Mouse (Mus musculus): ENCODE results near the gene Zkscan5. TPM values are rescaled to one million over a fixed set of nuclear protein-coding genes. Genes with fewer than 3 reads are reported as not detected.
"Not testable (repeated sequence)": the region's sequence is repeated elsewhere in the genome, so short reads cannot be mapped to it uniquely, and the experiment has no call there.

Zkscan5 gene
- polyA plus RNA-seq, 2 experiments = 2.1 to 2.9 TPM

- DNase-seq (ENCODE audit: low read depth in 3 of 3, low spot score in 3 of 3) (no peak), ATAC-seq (ENCODE audit: insufficient read depth) (no peak)
- Histone ChIP-seq H3K4me2 (ENCODE audit: low read depth) (no peak overlapping the region), H3K9ac (replicated peaks) (no peak overlapping the region), H3K36me3 (replicated peaks; ENCODE audit: control insufficient read depth, insufficient read depth, low read depth) (no peaks in the 10 kb centered on the region; the same call in 1 of the 2 replicates), H3K4me3 (ENCODE audit: insufficient read depth in 1 of 2, low read depth in 2 of 2, low read length in 2 of 2) (no peak overlapping the region), H3K27ac (no peak overlapping the region), H3K9me3 (ENCODE audit: control insufficient read depth, low read length) (no peaks in the 10 kb centered on the region), H3K4me1 (replicated peaks; ENCODE audit: control insufficient read depth in 2 of 2, insufficient read depth in 2 of 2, low read length in 1 of 2) (peaks cover 6 to 9% of the 10 kb centered on the region in 2 experiments; a peak in 3 of 4 replicates), H3K27me3 (ENCODE audit: control insufficient read depth, insufficient read depth, low read length) (no peaks in the 10 kb centered on the region)
- WGBS (ENCODE audit: insufficient replicate concordance) = 30% methylated on average over 2 of the region's 2 CpGs
- TF ChIP-seq CTCF (IDR thresholded peaks at IDR 0.05; ENCODE audit: low read depth) (no peak), EP300 (IDR thresholded peaks at IDR 0.05; ENCODE audit: low read depth) (no peak)
Measured at GRCm38 (mm10) chr5:145226453-145226852, 22.1 kb downstream of the Zkscan5 start.

GRCm38 (mm10) chr5:145229283-145229682 lies 24.9 kb downstream of the Zkscan5 start:
- H3K27me3 ChIP-seq (ENCODE audit: control insufficient read depth, insufficient read depth, low read length); H3K9ac ChIP-seq (replicated peaks); H3K27ac ChIP-seq; H3K4me1 ChIP-seq (replicated peaks; ENCODE audit: control insufficient read depth in 2 of 2, insufficient read depth in 2 of 2, low read length in 1 of 2); H3K4me2 ChIP-seq (ENCODE audit: low read depth); ATAC-seq (ENCODE audit: insufficient read depth); DNase-seq (ENCODE audit: low read depth in 3 of 3, low spot score in 3 of 3); H3K36me3 ChIP-seq (replicated peaks; ENCODE audit: control insufficient read depth, insufficient read depth, low read depth); H3K4me3 ChIP-seq (ENCODE audit: insufficient read depth in 1 of 2, low read depth in 2 of 2, low read length in 2 of 2); H3K9me3 ChIP-seq (ENCODE audit: control insufficient read depth, low read length): not testable (repeated sequence)
- 71% methylated on average over 6 of the region's 6 CpGs for WGBS (ENCODE audit: insufficient replicate concordance)

GRCm38 (mm10) chr5:145230641-145231040 lies 26.3 kb downstream of the Zkscan5 start:
- peak overlapping the region; percentile 67 for H3K4me2 ChIP-seq (ENCODE audit: low read depth)
- TF ChIP-seq CTCF (IDR thresholded peaks at IDR 0.05; ENCODE audit: low read depth) (no peak), EP300 (IDR thresholded peaks at IDR 0.05; ENCODE audit: low read depth) (no peak)
- H3K27ac ChIP-seq = peak overlapping the region; percentile 92; the same call in 1 of the 2 replicates
- peak overlapping the region in 1 of 2 experiments; percentile 100; a peak in 2 of 4 replicates for H3K4me3 ChIP-seq (ENCODE audit: insufficient read depth in 1 of 2, low read depth in 2 of 2, low read length in 2 of 2)
- 76% methylated on average over 4 of the region's 4 CpGs for WGBS (ENCODE audit: insufficient replicate concordance)
- H3K9ac ChIP-seq (replicated peaks) = peak overlapping the region; percentile 99; the same call in 1 of the 2 replicates
- peaks cover 22% of the 10 kb centered on the region for H3K36me3 ChIP-seq (replicated peaks; ENCODE audit: control insufficient read depth, insufficient read depth, low read depth)
- no peaks in the 10 kb centered on the region for H3K9me3 ChIP-seq (ENCODE audit: control insufficient read depth, low read length)
- ATAC-seq (ENCODE audit: insufficient read depth) (no peak), DNase-seq (ENCODE audit: low read depth in 3 of 3, low spot score in 3 of 3) (no peak)
- peaks cover 7 to 9% of the 10 kb centered on the region in 2 experiments; a peak in 3 of 4 replicates for H3K4me1 ChIP-seq (replicated peaks; ENCODE audit: control insufficient read depth in 2 of 2, insufficient read depth in 2 of 2, low read length in 1 of 2)
- no peaks in the 10 kb centered on the region for H3K27me3 ChIP-seq (ENCODE audit: control insufficient read depth, insufficient read depth, low read length)

- peak within 1 kb of the TSS; percentile 67 for H3K4me2 ChIP-seq (ENCODE audit: low read depth)
- peaks cover 27% of the 10 kb centered on the region for H3K36me3 ChIP-seq (replicated peaks; ENCODE audit: control insufficient read depth, insufficient read depth, low read depth)
- DNase-seq (ENCODE audit: low read depth in 3 of 3, low spot score in 3 of 3) (peak; percentile 92 to 95 (median 92)), ATAC-seq (ENCODE audit: insufficient read depth) (peak; percentile 98)
- H3K4me1 ChIP-seq (replicated peaks; ENCODE audit: control insufficient read depth in 2 of 2, insufficient read depth in 2 of 2, low read length in 1 of 2) = peaks cover 6 to 9% of the 10 kb centered on the region in 2 experiments; a peak in 3 of 4 replicates
- no peaks in the 10 kb centered on the region for H3K27me3 ChIP-seq (ENCODE audit: control insufficient read depth, insufficient read depth, low read length)
- H3K27ac ChIP-seq = peak within 1 kb of the TSS; percentile 92
- WGBS (ENCODE audit: insufficient replicate concordance) = under 1% methylated on average over 42 of the region's 42 CpGs
- TF ChIP-seq EP300 (IDR thresholded peaks at IDR 0.05; ENCODE audit: low read depth) (peak; percentile 16; the same call in 1 of the 2 replicates), CTCF (IDR thresholded peaks at IDR 0.05; ENCODE audit: low read depth) (no peak)
- H3K9ac ChIP-seq (replicated peaks) = peak within 1 kb of the TSS; percentile 99
- peak within 1 kb of the TSS; percentile 92 to 100 for H3K4me3 ChIP-seq (ENCODE audit: insufficient read depth in 1 of 2, low read depth in 2 of 2, low read length in 2 of 2)
- no peaks in the 10 kb centered on the region for H3K9me3 ChIP-seq (ENCODE audit: control insufficient read depth, low read length)
Measured at GRCm38 (mm10) chr5:145231367-145231871, 27.1 kb downstream of the Zkscan5 start, which contains the start of gene Zfp655. Gene Zfp655, plus strand, starts transcription at chr5:145231715.

GRCm38 (mm10) chr5:145231893-145232411 lies 27.6 kb downstream of the Zkscan5 start:
- peak; percentile 64 for ATAC-seq (ENCODE audit: insufficient read depth)
- H3K9me3 ChIP-seq (ENCODE audit: control insufficient read depth, low read length) = no peaks in the 10 kb centered on the region
- peak overlapping the region; percentile 99 for H3K9ac ChIP-seq (replicated peaks)
- no peaks in the 10 kb centered on the region for H3K27me3 ChIP-seq (ENCODE audit: control insufficient read depth, insufficient read depth, low read length)
- H3K4me2 ChIP-seq (ENCODE audit: low read depth) = peak overlapping the region; percentile 67
- peaks cover 6 to 9% of the 10 kb centered on the region in 2 experiments; a peak in 3 of 4 replicates for H3K4me1 ChIP-seq (replicated peaks; ENCODE audit: control insufficient read depth in 2 of 2, insufficient read depth in 2 of 2, low read length in 1 of 2)
- DNase-seq (ENCODE audit: low read depth in 3 of 3, low spot score in 3 of 3) = peak in 1 of 3 experiments; percentile 27
- TF ChIP-seq EP300 (IDR thresholded peaks at IDR 0.05; ENCODE audit: low read depth) (no peak), CTCF (IDR thresholded peaks at IDR 0.05; ENCODE audit: low read depth) (no peak)
- H3K36me3 ChIP-seq (replicated peaks; ENCODE audit: control insufficient read depth, insufficient read depth, low read depth) = peaks cover 29% of the 10 kb centered on the region
- WGBS (ENCODE audit: insufficient replicate concordance) = under 1% methylated on average over 48 of the region's 49 CpGs
- H3K27ac ChIP-seq = peak overlapping the region; percentile 92
- peak overlapping the region; percentile 92 to 100 for H3K4me3 ChIP-seq (ENCODE audit: insufficient read depth in 1 of 2, low read depth in 2 of 2, low read length in 2 of 2)
